Mouse (Mus musculus) limb, embryonic 14.5 days (tissue): ENCODE measurements around the gene Ank2. TPM values are rescaled to one million over a fixed set of nuclear protein-coding genes. Genes with fewer than 3 reads are reported as not detected.

Experiments used
- ATAC-seq: fragments of 200-750 bp; cut with Nextera tagmentation; 2 replicates; pipeline ENCODE4 v1.8.0; 2017; ENCODE audit warnings: low read depth, moderate number of reproducible peaks, moderate TSS enrichment; ENCODE audit not compliant: low FRiP score
- DNase-seq: peaks from one replicate; pipeline ENCODE4 v3.0.0-alpha.2; 2015; ENCODE audit warnings: low spot score
- H3K27ac ChIP-seq: fragments of 300-500 bp; sonication (generic); replicated peaks from 2 replicates; pipeline ENCODE4 v1.5.1; 2014; ENCODE audit warnings: low read depth, mild to moderate bottlenecking, low read length, moderate library complexity, mixed read lengths
- H3K27me3 ChIP-seq: fragments of 300-500 bp; sonication (generic); 2 replicates; pipeline ENCODE4 v1.6.1; 2014; ENCODE audit warnings: low read length, mixed read lengths; ENCODE audit not compliant: control insufficient read depth, insufficient read depth
- H3K36me3 ChIP-seq: fragments of 300-500 bp; sonication (generic); 2 replicates; pipeline ENCODE4 v1.6.1; 2014; ENCODE audit warnings: mild to moderate bottlenecking, low read length, moderate library complexity, mixed read lengths; ENCODE audit not compliant: control insufficient read depth, insufficient read depth
- H3K4me1 ChIP-seq: fragments of 300-500 bp; sonication (generic); 2 replicates; pipeline ENCODE4 v1.6.1; 2014; ENCODE audit warnings: antibody characterized with exemption, low read length, mixed read lengths; ENCODE audit not compliant: control insufficient read depth, insufficient read depth
- H3K4me2 ChIP-seq: fragments of 300-500 bp; sonication (generic); replicated peaks from 2 replicates; pipeline ENCODE4 v1.6.1; 2014; ENCODE audit warnings: low read depth, mild to moderate bottlenecking, low read length, moderate library complexity; ENCODE audit not compliant: severe bottlenecking
- H3K4me3 ChIP-seq: fragments of 300-500 bp; sonication (generic); replicated peaks from 2 replicates; pipeline ENCODE4 v1.5.1; 2014; ENCODE audit warnings: low read length
- H3K9ac ChIP-seq: fragments of 300-500 bp; sonication (generic); 2 replicates; pipeline ENCODE4 v1.6.1; 2014; ENCODE audit warnings: mild to moderate bottlenecking, low read depth, low read length, moderate library complexity; ENCODE audit not compliant: severe bottlenecking
- H3K9me3 ChIP-seq: fragments of 300-500 bp; sonication (generic); 2 replicates; pipeline ENCODE4 v1.6.1; 2016; ENCODE audit warnings: low read length; ENCODE audit not compliant: control insufficient read depth
- POLR2A ChIP-seq: fragments of 200-500 bp; IDR thresholded peaks from 2 replicates; pipeline ENCODE4 v1.8.0; 2012; ENCODE audit warnings: inconsistent platforms, mild to moderate bottlenecking, moderate library complexity, borderline replicate concordance; ENCODE audit not compliant: insufficient read depth, insufficient read length; ENCODE audit errors: extremely low read depth
- WGBS: fragments of 180-500 bp; shearing (Covaris S2); extraction: QIAGEN DNeasy Blood & Tissue Kit; methylation state at CpG from one replicate; pipeline ENCODE4 v1.1.7; 2014; 5-methylcytosine and 5-hydroxymethylcytosine counted together
- polyA plus RNA-seq, 2 experiments: library from polyadenylated mRNA; depleted of rRNA in 1 of 2; stranded (reverse) in 1 of 2; unstranded in 1 of 2; fragments of >200 nt; fragmentation: Nextera tagmentation in 1 of 2; extraction: Ambion mirVana in 1 of 2; gene quantifications; 2 replicates each; pipeline versions ENCODE4 v1.2.1 to v1.2.3; 2012 to 2014

The Ank2 gene
- polyA plus RNA-seq, 2 experiments: 33.0 to 41.6 TPM

- 88% methylated on average over 3 of the region's 3 CpGs for WGBS
- Histone ChIP-seq H3K9ac (no peak overlapping the region), H3K27ac (no peak overlapping the region), H3K4me1 (no peaks in the 10 kb centered on the region; the same call in 1 of the 2 replicates), H3K9me3 (no peaks in the 10 kb centered on the region), H3K4me3 (no peak overlapping the region), H3K36me3 (no peaks in the 10 kb centered on the region), H3K27me3 (no peaks in the 10 kb centered on the region), H3K4me2 (no peak overlapping the region)
- TF ChIP-seq POLR2A: no peak
- DNase-seq: no peak
- no peak for ATAC-seq
These were observed 341.4 kb downstream of the Ank2 start for GRCm38 (mm10) chr3:127157706-127158105.

GRCm38 (mm10) chr3:127156080-127156479, 343.1 kb downstream of the Ank2 start:
- ATAC-seq (no peak), DNase-seq (no peak)
- Histone ChIP-seq H3K4me3 (no peak overlapping the region), H3K4me2 (no peak overlapping the region), H3K9me3 (no peaks in the 10 kb centered on the region), H3K36me3 (no peaks in the 10 kb centered on the region), H3K4me1 (no peaks in the 10 kb centered on the region), H3K27ac (no peak overlapping the region), H3K9ac (no peak overlapping the region), H3K27me3 (no peaks in the 10 kb centered on the region)
- WGBS: 80% methylated on average over 9 of the region's 9 CpGs
- no peak for TF ChIP-seq POLR2A

GRCm38 (mm10) chr3:127153861-127154260, 345.3 kb downstream of the Ank2 start:
- ATAC-seq (no peak), DNase-seq (no peak)
- no peak for TF ChIP-seq POLR2A
- H3K36me3 ChIP-seq: no peaks in the 10 kb centered on the region
- H3K27ac ChIP-seq: no peak overlapping the region
- 85% methylated on average over 3 of the region's 3 CpGs for WGBS
- no peak overlapping the region for H3K4me2 ChIP-seq
- H3K9me3 ChIP-seq: no peaks in the 10 kb centered on the region
- no peaks in the 10 kb centered on the region for H3K4me1 ChIP-seq
- H3K9ac ChIP-seq: no peak overlapping the region
- H3K4me3 ChIP-seq: no peak overlapping the region
- no peaks in the 10 kb centered on the region for H3K27me3 ChIP-seq

- Histone ChIP-seq H3K36me3 (no peaks in the 10 kb centered on the region), H3K4me3 (no peak overlapping the region), H3K4me2 (no peak overlapping the region), H3K9me3 (no peaks in the 10 kb centered on the region), H3K9ac (no peak overlapping the region), H3K4me1 (no peaks in the 10 kb centered on the region), H3K27me3 (no peaks in the 10 kb centered on the region), H3K27ac (no peak overlapping the region)
- WGBS: 91% methylated on average over 3 of the region's 3 CpGs
- no peak for DNase-seq
- no peak for ATAC-seq
- TF ChIP-seq POLR2A: no peak
These were observed 345.7 kb downstream of the Ank2 start for GRCm38 (mm10) chr3:127153443-127153842.

- ATAC-seq (no peak), DNase-seq (no peak)
- Histone ChIP-seq H3K9ac (no peak overlapping the region), H3K9me3 (no peaks in the 10 kb centered on the region), H3K27ac (no peak overlapping the region), H3K4me2 (no peak overlapping the region), H3K36me3 (no peaks in the 10 kb centered on the region), H3K4me3 (no peak overlapping the region), H3K27me3 (no peaks in the 10 kb centered on the region), H3K4me1 (no peaks in the 10 kb centered on the region)
- WGBS: 76% methylated on average over 3 of the region's 3 CpGs
- no peak for TF ChIP-seq POLR2A
These were observed 350.5 kb downstream of the Ank2 start for GRCm38 (mm10) chr3:127148648-127149047.

- H3K4me1 ChIP-seq: no peaks in the 10 kb centered on the region
- no peak overlapping the region for H3K27ac ChIP-seq
- TF ChIP-seq POLR2A: no peak
- no peak for ATAC-seq
- no peaks in the 10 kb centered on the region for H3K36me3 ChIP-seq
- H3K9me3 ChIP-seq: no peaks in the 10 kb centered on the region
- DNase-seq: no peak
- 82% methylated on average over 6 of the region's 9 CpGs for WGBS
- no peaks in the 10 kb centered on the region for H3K27me3 ChIP-seq
- no peak overlapping the region for H3K4me2 ChIP-seq
- no peak overlapping the region for H3K4me3 ChIP-seq
- H3K9ac ChIP-seq: no peak overlapping the region
These were observed 358.6 kb downstream of the Ank2 start for GRCm38 (mm10) chr3:127140590-127140989.
